Mouse (Mus musculus): ENCODE data around the gene Tbxas1. TPM values are rescaled to one million over a fixed set of nuclear protein-coding genes. Genes with fewer than 3 reads are reported as not detected.

The Tbxas1 gene
- total RNA-seq, 2 experiments from 2014 or later, result 0.72 to 1.2 TPM

- DNase-seq, result no peak
These were observed 24.9 kb downstream of the Tbxas1 start for GRCm38 (mm10) chr6:38900073-38900472.

- DNase-seq, result no peak
These were observed 25.4 kb downstream of the Tbxas1 start for GRCm38 (mm10) chr6:38900479-38901126.

GRCm38 (mm10) chr6:38901152-38901551 lies 25.9 kb downstream of the Tbxas1 start:
- no peak for DNase-seq

- no peak for DNase-seq
These were observed 26.4 kb downstream of the Tbxas1 start for GRCm38 (mm10) chr6:38901636-38902035.

GRCm38 (mm10) chr6:38902820-38903439 lies 27.7 kb downstream of the Tbxas1 start:
- no peak for DNase-seq

- DNase-seq, result no peak
These were observed 30.8 kb downstream of the Tbxas1 start for GRCm38 (mm10) chr6:38906005-38906404.

- no peak for DNase-seq
These were observed 33.2 kb downstream of the Tbxas1 start for GRCm38 (mm10) chr6:38908401-38908800.

GRCm38 (mm10) chr6:38910828-38911559 lies 35.8 kb downstream of the Tbxas1 start:
- peak; percentile 70 for DNase-seq

- no peak for DNase-seq
These were observed 37.0 kb downstream of the Tbxas1 start for GRCm38 (mm10) chr6:38912121-38912660.

GRCm38 (mm10) chr6:38912845-38913244 lies 37.6 kb downstream of the Tbxas1 start:
- DNase-seq, result no peak

- no peak for DNase-seq
These were observed 38.3 kb downstream of the Tbxas1 start for GRCm38 (mm10) chr6:38913386-38914042.

- no peak for DNase-seq
These were observed 39.0 kb downstream of the Tbxas1 start for GRCm38 (mm10) chr6:38914181-38914580.

GRCm38 (mm10) chr6:38915776-38916175 lies 40.6 kb downstream of the Tbxas1 start:
- DNase-seq, result no peak

GRCm38 (mm10) chr6:38916571-38916970 lies 41.4 kb downstream of the Tbxas1 start:
- no peak for DNase-seq

GRCm38 (mm10) chr6:38917415-38917814 lies 42.2 kb downstream of the Tbxas1 start:
- no peak for DNase-seq

GRCm38 (mm10) chr6:38918728-38919127 lies 43.5 kb downstream of the Tbxas1 start:
- no peak for DNase-seq

- no peak for DNase-seq
These were observed 44.0 kb downstream of the Tbxas1 start for GRCm38 (mm10) chr6:38919135-38919740.

- no peak for DNase-seq
These were observed 44.9 kb downstream of the Tbxas1 start for GRCm38 (mm10) chr6:38920141-38920540.

GRCm38 (mm10) chr6:38921095-38921809 lies 46.0 kb downstream of the Tbxas1 start:
- no peak for DNase-seq

GRCm38 (mm10) chr6:38921810-38922116 lies 46.6 kb downstream of the Tbxas1 start:
- DNase-seq, result no peak

GRCm38 (mm10) chr6:38922517-38922916 lies 47.3 kb downstream of the Tbxas1 start:
- DNase-seq, result no peak

- DNase-seq, result no peak
These were observed 48.2 kb downstream of the Tbxas1 start for GRCm38 (mm10) chr6:38923450-38923849.

Measured in heart, postnatal 4 days (tissue).